In the genomic region with DNA sequence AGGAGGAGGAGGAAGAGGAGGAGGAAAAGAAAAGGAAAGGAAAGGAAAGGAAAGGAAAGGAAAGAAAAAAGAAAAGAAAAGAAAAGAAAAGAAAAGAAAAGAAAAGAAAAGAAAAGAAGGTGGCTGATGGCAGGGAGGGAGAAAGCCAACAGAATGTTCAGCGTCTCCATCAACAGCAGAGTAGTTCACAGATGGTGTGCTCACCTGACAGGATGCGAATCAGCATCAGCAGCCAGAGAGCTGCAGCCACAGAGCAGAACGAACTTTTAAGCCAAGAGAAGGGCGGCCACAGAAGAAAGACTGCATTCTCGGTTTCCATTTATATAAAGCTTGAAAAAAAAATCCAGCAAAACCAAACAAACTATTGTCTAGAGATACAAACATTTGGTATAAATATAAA, we compare ENCODE assay signal across 23 mouse cellular contexts.
DNase-seq lines count a peak whose midpoint lies in the region; ATAC-seq lines count a peak whose summit lies in the region.
"Had no signal": no experiment of that assay in that cellular context is flagged by ENCODE, and none has a peak within 500 bp of the region (broad histone marks: within the 10 kb centered on the region; RNA-seq: fewer than 3 reads in every experiment).

No protein-coding gene starts in this region.

- no peak overlapping the region for H3K4me2 ChIP-seq in midbrain, embryonic 11.5 days
- H3K4me2 ChIP-seq in midbrain, embryonic 16.5 days (ENCODE audit: low read length) = no peak overlapping the region
- H3K4me2 ChIP-seq: embryonic facial prominence, embryonic 15.5 days; heart, embryonic 12.5 days; hindbrain, embryonic 15.5 days had no signal

- no peak overlapping the region for H3K27ac ChIP-seq in midbrain, embryonic 11.5 days (ENCODE audit: low read depth, low read length)
- no peak overlapping the region for H3K27ac ChIP-seq in midbrain, embryonic 16.5 days (ENCODE audit: low read length)
- H3K27ac ChIP-seq: embryonic facial prominence, embryonic 15.5 days; forebrain, embryonic 10.5 days; gastrocnemius, adult 2 months; hindbrain, embryonic 10.5 days; hindbrain, embryonic 15.5 days had no signal

- H3K9ac ChIP-seq in midbrain, embryonic 11.5 days (ENCODE audit: low read length) = no peak overlapping the region
- H3K9ac ChIP-seq in midbrain, embryonic 16.5 days (ENCODE audit: low read depth, low read length) = no peak overlapping the region
- H3K9ac ChIP-seq: embryonic facial prominence, embryonic 15.5 days; heart, embryonic 12.5 days; hindbrain, embryonic 15.5 days had no signal

- DNase-seq in cerebellum, adult 11-12 months = peak; percentile 29
- DNase-seq in cerebellum, adult 11 months = no peak
- DNase-seq in midbrain, embryonic 11.5 days (ENCODE audit: low spot score, missing footprints) = peak; percentile 45
- DNase-seq in cerebellum, postnatal 25 days = peak; percentile 40 to 59
- no peak for DNase-seq in right cerebral cortex, postnatal 36 days (ENCODE audit: low spot score in 2 of 2)
- no peak for DNase-seq in natural killer cell, adult 2 months (ENCODE audit: low spot score in 2 of 2)
- DNase-seq: adrenal gland, postnatal 25 days; embryo, embryonic 11 days; gastrocnemius, adult 2 months; gastrocnemius, postnatal 25 days; kidney, adult 8-10 months had no signal

- 81% methylated on average over 5 of the region's 5 CpGs for WGBS in midbrain, embryonic 11.5 days
- WGBS in midbrain, embryonic 16.5 days = 77% methylated on average over 5 of the region's 5 CpGs

- no peaks in the 10 kb centered on the region for H3K36me3 ChIP-seq in midbrain, embryonic 11.5 days (ENCODE audit: control insufficient read depth, insufficient read depth, low read length)
- no peaks in the 10 kb centered on the region for H3K36me3 ChIP-seq in midbrain, embryonic 16.5 days (ENCODE audit: control insufficient read depth, insufficient read depth, low read length)
- H3K36me3 ChIP-seq: embryonic facial prominence, embryonic 15.5 days; forebrain, embryonic 10.5 days; heart, embryonic 12.5 days; hindbrain, embryonic 10.5 days; hindbrain, embryonic 15.5 days had no signal

- H3K27me3 ChIP-seq in midbrain, embryonic 11.5 days (ENCODE audit: control insufficient read depth, insufficient read depth, low read length) = no peaks in the 10 kb centered on the region
- no peaks in the 10 kb centered on the region for H3K27me3 ChIP-seq in midbrain, embryonic 16.5 days (ENCODE audit: control insufficient read depth, insufficient read depth, low read depth, low read length)
- H3K27me3 ChIP-seq: embryonic facial prominence, embryonic 15.5 days; heart, embryonic 12.5 days; hindbrain, embryonic 15.5 days; Patski had no signal

- H3K9me3 ChIP-seq in midbrain, embryonic 11.5 days (ENCODE audit: control insufficient read depth, low read length) = no peaks in the 10 kb centered on the region
- no peaks in the 10 kb centered on the region for H3K9me3 ChIP-seq in midbrain, embryonic 16.5 days (replicated peaks; ENCODE audit: control insufficient read depth, low read length, poor library complexity, severe bottlenecking)
- H3K9me3 ChIP-seq: embryonic facial prominence, embryonic 15.5 days; forebrain, embryonic 10.5 days; heart, embryonic 12.5 days; hindbrain, embryonic 10.5 days; hindbrain, embryonic 15.5 days had no signal

- no peaks in the 10 kb centered on the region for H3K4me1 ChIP-seq in midbrain, embryonic 11.5 days (ENCODE audit: control insufficient read depth, insufficient read depth, low read length)
- H3K4me1 ChIP-seq in midbrain, embryonic 16.5 days (ENCODE audit: control insufficient read depth, insufficient read depth, low read length) = no peaks in the 10 kb centered on the region
- H3K4me1 ChIP-seq: hindbrain, embryonic 15.5 days had no signal

- no peak for ATAC-seq in midbrain, embryonic 11.5 days (ENCODE audit: low FRiP score)
- no peak for ATAC-seq in midbrain, embryonic 16.5 days
- ATAC-seq: activated CD4-positive, CD25-positive, alpha-beta regulatory T cell, adult 4 months; forebrain, embryonic 14.5 days; inflammation-experienced regulatory T-cells, adult 6 months; intestine, postnatal 0 days; Patski had no signal

- H3K4me3 ChIP-seq in midbrain, embryonic 11.5 days (ENCODE audit: low read depth, low read length) = no peak overlapping the region
- no peak overlapping the region for H3K4me3 ChIP-seq in midbrain, embryonic 16.5 days (ENCODE audit: low read depth, low read length)
- H3K4me3 ChIP-seq: embryonic facial prominence, embryonic 15.5 days; erythroblast, embryonic 14.5 days; forebrain, embryonic 10.5 days; gastrocnemius, adult 2 months; heart, embryonic 12.5 days; hindbrain, embryonic 10.5 days; hindbrain, embryonic 15.5 days had no signal

Comparison
In these comparisons a context has a peak if more than half of its experiments do, and no peak if none do; other contexts are left out.
1. DNase-seq: peak in cerebellum, adult 11-12 months (single experiment), midbrain, embryonic 11.5 days (single experiment) and cerebellum, postnatal 25 days (2 of 2); none in cerebellum, adult 11 months (single experiment), right cerebral cortex, postnatal 36 days (0 of 2) and natural killer cell, adult 2 months (0 of 2).